9 mouse cellular contexts compared by ENCODE assay signal in genomic region chr19:5089324-5089723, GRCm38 (mm10). TPM values are rescaled to one million over a fixed set of nuclear protein-coding genes. Genes with fewer than 3 reads are reported as not detected.
A peak's percentile ranks its signal among the peaks of the same experiment; 100 is the strongest.
DNase-seq lines count a peak whose midpoint lies in the region; ATAC-seq and TF ChIP-seq lines count a peak whose summit lies in the region.
"Had no signal": no experiment of that assay in that cellular context is flagged by ENCODE, and none has a peak within 500 bp of the region (broad histone marks: within the 10 kb centered on the region; RNA-seq: fewer than 3 reads in every experiment).

No protein-coding gene starts in this region.

- no peak for ATAC-seq in heart, embryonic 15.5 days (replicated peaks; ENCODE audit: insufficient number of reproducible peaks, insufficient read depth, low FRiP score, low read depth)
- no peak for ATAC-seq in hindbrain, embryonic 12.5 days (ENCODE audit: low FRiP score)
- ATAC-seq in midbrain, embryonic 12.5 days (ENCODE audit: low FRiP score, low read depth) = no peak

- H3K9me3 ChIP-seq in heart, embryonic 15.5 days (replicated peaks) = no peaks in the 10 kb centered on the region
- no peaks in the 10 kb centered on the region for H3K9me3 ChIP-seq in hindbrain, embryonic 12.5 days (replicated peaks)
- H3K9me3 ChIP-seq in midbrain, embryonic 12.5 days = no peaks in the 10 kb centered on the region

- peak overlapping the region; percentile 82 for H3K4me2 ChIP-seq in heart, embryonic 15.5 days
- peak overlapping the region; percentile 87 for H3K4me2 ChIP-seq in hindbrain, embryonic 12.5 days (replicated peaks)
- H3K4me2 ChIP-seq in midbrain, embryonic 12.5 days (replicated peaks) = peak overlapping the region; percentile 89

- no peak for TF ChIP-seq POLR2A in bone marrow macrophage, adult 2 months (IDR thresholded peaks at IDR 0.05; ENCODE audit: borderline replicate concordance, low read depth, low read length)

- 88% methylated on average over 4 of the region's 4 CpGs for WGBS in heart, embryonic 15.5 days
- 91% methylated on average over 4 of the region's 4 CpGs for WGBS in hindbrain, embryonic 12.5 days
- WGBS in midbrain, embryonic 12.5 days = 91% methylated on average over 4 of the region's 4 CpGs

- peaks cover 23% of the 10 kb centered on the region for H3K27me3 ChIP-seq in heart, embryonic 15.5 days
- H3K27me3 ChIP-seq in hindbrain, embryonic 12.5 days = peaks cover 23% of the 10 kb centered on the region
- peaks cover 24% of the 10 kb centered on the region for H3K27me3 ChIP-seq in midbrain, embryonic 12.5 days

- peak overlapping the region; percentile 74; the same call in 1 of the 2 replicates for H3K9ac ChIP-seq in heart, embryonic 15.5 days
- H3K9ac ChIP-seq in hindbrain, embryonic 12.5 days = peak overlapping the region; percentile 79; the same call in 1 of the 2 replicates
- H3K9ac ChIP-seq in midbrain, embryonic 12.5 days (replicated peaks) = peak overlapping the region; percentile 73; the same call in 1 of the 2 replicates

- H3K4me1 ChIP-seq in heart, embryonic 15.5 days (replicated peaks) = peaks cover 35% of the 10 kb centered on the region
- peaks cover 20% of the 10 kb centered on the region for H3K4me1 ChIP-seq in bone marrow macrophage, adult 2 months (ENCODE audit: control insufficient read depth, insufficient read depth, low read length)
- peaks cover 35% of the 10 kb centered on the region for H3K4me1 ChIP-seq in hindbrain, embryonic 12.5 days
- peaks cover 42% of the 10 kb centered on the region for H3K4me1 ChIP-seq in midbrain, embryonic 12.5 days

- no peak for DNase-seq in heart, postnatal 14 days
- DNase-seq in right cerebral cortex, adult 2 months (ENCODE audit: low spot score in 2 of 2) = no peak
- DNase-seq in ovary, postnatal 10 days (ENCODE audit: low spot score) = no peak
- DNase-seq in lung, postnatal 36 days = no peak
- DNase-seq: right cerebral cortex, adult 18-20 months had no signal

- TF ChIP-seq CTCF in bone marrow macrophage, adult 2 months (IDR thresholded peaks at IDR 0.05; ENCODE audit: low read depth, low read length) = no peak

- peak overlapping the region; percentile 71 for H3K4me3 ChIP-seq in heart, embryonic 15.5 days
- H3K4me3 ChIP-seq in bone marrow macrophage, adult 2 months (ENCODE audit: insufficient read depth, low read length) = peak overlapping the region; percentile 91
- peak overlapping the region; percentile 84 for H3K4me3 ChIP-seq in hindbrain, embryonic 12.5 days
- H3K4me3 ChIP-seq in midbrain, embryonic 12.5 days = peak overlapping the region; percentile 89

- H3K27ac ChIP-seq in heart, embryonic 15.5 days = no peak overlapping the region
- no peak overlapping the region for H3K27ac ChIP-seq in bone marrow macrophage, adult 2 months (ENCODE audit: insufficient read depth, low read depth, low read length)
- no peak overlapping the region for H3K27ac ChIP-seq in hindbrain, embryonic 12.5 days
- no peak overlapping the region for H3K27ac ChIP-seq in midbrain, embryonic 12.5 days (replicated peaks)

- peaks cover 26% of the 10 kb centered on the region for H3K36me3 ChIP-seq in heart, embryonic 15.5 days
- peaks cover 37% of the 10 kb centered on the region for H3K36me3 ChIP-seq in hindbrain, embryonic 12.5 days
- peaks cover 36% of the 10 kb centered on the region for H3K36me3 ChIP-seq in midbrain, embryonic 12.5 days

- intact Hi-C loops in heart, postnatal 14 days (cut with DNase I) = loop anchor here (2.0 kb wide), 1 partner anchor 15 kb away; no protein-coding TSS in a partner anchor

RNA-seq across cellular contexts. Expression of gene Yif1a, which starts 1.0 kb away (rescaled TPM):
- polyA plus RNA-seq in heart, embryonic 15.5 days (2015; fragmentation: Nextera tagmentation; extraction: Ambion mirVana) = 82.0 and 92.3 TPM in 2 replicates
- total RNA-seq in heart, postnatal 14 days (2021) = 10 to 100 TPM; 70.4 to 70.8 TPM
- 33.2 and 34.1 TPM in 2 replicates for polyA plus RNA-seq in bone marrow macrophage, adult 2 months (2012; ENCODE audit: insufficient read depth, insufficient read length, missing spikeins)
- polyA plus RNA-seq in hindbrain, embryonic 12.5 days (2016; fragmentation: Nextera tagmentation; extraction: Ambion mirVana) = 60.3 and 61.6 TPM in 2 replicates
- polyA plus RNA-seq in midbrain, embryonic 12.5 days (2016; fragmentation: Nextera tagmentation; extraction: Ambion mirVana) = 60.9 and 61.6 TPM in 2 replicates

RNA-seq across cellular contexts. Expression of gene Tmem151a, which starts 4.0 kb away (rescaled TPM):
- 3.0 and 4.5 TPM in 2 replicates for polyA plus RNA-seq in heart, embryonic 15.5 days (2015; fragmentation: Nextera tagmentation; extraction: Ambion mirVana)
- total RNA-seq in heart, postnatal 14 days (2021) = 1 to 10 TPM; 2.7 to 2.8 TPM
- polyA plus RNA-seq in bone marrow macrophage, adult 2 months (2012; ENCODE audit: insufficient read depth, insufficient read length, missing spikeins) = not detected in 2 replicates
- polyA plus RNA-seq in hindbrain, embryonic 12.5 days (2016; fragmentation: Nextera tagmentation; extraction: Ambion mirVana) = 1.5 and 2.4 TPM in 2 replicates
- polyA plus RNA-seq in midbrain, embryonic 12.5 days (2016; fragmentation: Nextera tagmentation; extraction: Ambion mirVana) = 0.94 and 2.0 TPM in 2 replicates

RNA-seq across cellular contexts. Expression of gene Cnih2, which starts 9.0 kb away (rescaled TPM):
- polyA plus RNA-seq in heart, embryonic 15.5 days (2015; fragmentation: Nextera tagmentation; extraction: Ambion mirVana) = 2.9 and 5.7 TPM in 2 replicates
- total RNA-seq in heart, postnatal 14 days (2021) = under 1 TPM in 1 of 2 experiments, not detected in 1; 0.63 TPM
- not detected in 2 replicates for polyA plus RNA-seq in bone marrow macrophage, adult 2 months (2012; ENCODE audit: insufficient read depth, insufficient read length, missing spikeins)
- 213 and 216 TPM in 2 replicates for polyA plus RNA-seq in hindbrain, embryonic 12.5 days (2016; fragmentation: Nextera tagmentation; extraction: Ambion mirVana)
- 196 and 239 TPM in 2 replicates for polyA plus RNA-seq in midbrain, embryonic 12.5 days (2016; fragmentation: Nextera tagmentation; extraction: Ambion mirVana)

RNA-seq across cellular contexts. Expression of gene Rab1b, which starts 17.5 kb away (rescaled TPM):
- polyA plus RNA-seq in heart, embryonic 15.5 days (2015; fragmentation: Nextera tagmentation; extraction: Ambion mirVana) = 208 and 236 TPM in 2 replicates
- total RNA-seq in heart, postnatal 14 days (2021) = 100 to 1,000 TPM; 187 to 192 TPM
- 120 and 142 TPM in 2 replicates for polyA plus RNA-seq in bone marrow macrophage, adult 2 months (2012; ENCODE audit: insufficient read depth, insufficient read length, missing spikeins)
- polyA plus RNA-seq in hindbrain, embryonic 12.5 days (2016; fragmentation: Nextera tagmentation; extraction: Ambion mirVana) = 239 and 242 TPM in 2 replicates
- polyA plus RNA-seq in midbrain, embryonic 12.5 days (2016; fragmentation: Nextera tagmentation; extraction: Ambion mirVana) = 232 and 247 TPM in 2 replicates

RNA-seq across cellular contexts. Expression of gene Cd248, which starts 21.4 kb away (rescaled TPM):
- polyA plus RNA-seq in heart, embryonic 15.5 days (2015; fragmentation: Nextera tagmentation; extraction: Ambion mirVana) = 18.1 and 39.3 TPM in 2 replicates
- total RNA-seq in heart, postnatal 14 days (2021) = 10 to 100 TPM; 21.3 to 23.9 TPM
- polyA plus RNA-seq in bone marrow macrophage, adult 2 months (2012; ENCODE audit: insufficient read depth, insufficient read length, missing spikeins) = 0.31 and 0.35 TPM in 2 replicates
- polyA plus RNA-seq in hindbrain, embryonic 12.5 days (2016; fragmentation: Nextera tagmentation; extraction: Ambion mirVana) = 32.0 and 41.9 TPM in 2 replicates
- polyA plus RNA-seq in midbrain, embryonic 12.5 days (2016; fragmentation: Nextera tagmentation; extraction: Ambion mirVana) = 24.7 and 31.5 TPM in 2 replicates

Comparison
In these comparisons a context has a peak if more than half of its experiments do, and no peak if none do; other contexts are left out.
1. RNA of gene Cnih2, which starts 9.0 kb away (polyA plus RNA-seq): 213 to 216 TPM in hindbrain, embryonic 12.5 days and 196 to 239 TPM in midbrain, embryonic 12.5 days; 2.9 to 5.7 TPM in heart, embryonic 15.5 days and not detected in bone marrow macrophage, adult 2 months; every median in the first group is over 10 times any median in the second.
2. Peak in every context shown above with its lines, with median percentiles within 50 percentile points of each other: H3K4me2 ChIP-seq, H3K4me3 ChIP-seq and H3K9ac ChIP-seq.